Mouse (Mus musculus) lung, postnatal 0 days (tissue): ENCODE measurements around the gene Ppp4r3b.

Source experiments
- CTCF ChIP-seq: IDR thresholded peaks from 2 replicates; pipeline ENCODE4 v1.5.1; 2016; ENCODE audit warnings: antibody characterized with exemption, mild to moderate bottlenecking
- EP300 ChIP-seq: IDR thresholded peaks from 2 replicates; pipeline ENCODE4 v1.6.1; 2016; ENCODE audit warnings: antibody characterized with exemption, mild to moderate bottlenecking, control low read depth

GRCm38 (mm10) chr11:29130385-29131355, 42.0 kb upstream of the Ppp4r3b start, which contains the start of gene Pnpt1:
- TF ChIP-seq EP300 (no peak), CTCF (no peak)
